Mouse (Mus musculus) c-Kit-positive CD71-positive TER-119-positive erythroid progenitor cells, embryonic 14.5 days (primary cell): ENCODE measurements around the gene Frat2.
A peak's percentile ranks its signal among the peaks of the same experiment; 100 is the strongest.
"Not testable (repeated sequence)": the region's sequence is repeated elsewhere in the genome, so short reads cannot be mapped to it uniquely, and the experiment has no call there.

Experiments used
- DNase-seq: peaks from one replicate; pipeline ENCODE4 v3.0.0-alpha.2; 2013; ENCODE audit warnings: low spot score

Gene Frat2

DNA sequence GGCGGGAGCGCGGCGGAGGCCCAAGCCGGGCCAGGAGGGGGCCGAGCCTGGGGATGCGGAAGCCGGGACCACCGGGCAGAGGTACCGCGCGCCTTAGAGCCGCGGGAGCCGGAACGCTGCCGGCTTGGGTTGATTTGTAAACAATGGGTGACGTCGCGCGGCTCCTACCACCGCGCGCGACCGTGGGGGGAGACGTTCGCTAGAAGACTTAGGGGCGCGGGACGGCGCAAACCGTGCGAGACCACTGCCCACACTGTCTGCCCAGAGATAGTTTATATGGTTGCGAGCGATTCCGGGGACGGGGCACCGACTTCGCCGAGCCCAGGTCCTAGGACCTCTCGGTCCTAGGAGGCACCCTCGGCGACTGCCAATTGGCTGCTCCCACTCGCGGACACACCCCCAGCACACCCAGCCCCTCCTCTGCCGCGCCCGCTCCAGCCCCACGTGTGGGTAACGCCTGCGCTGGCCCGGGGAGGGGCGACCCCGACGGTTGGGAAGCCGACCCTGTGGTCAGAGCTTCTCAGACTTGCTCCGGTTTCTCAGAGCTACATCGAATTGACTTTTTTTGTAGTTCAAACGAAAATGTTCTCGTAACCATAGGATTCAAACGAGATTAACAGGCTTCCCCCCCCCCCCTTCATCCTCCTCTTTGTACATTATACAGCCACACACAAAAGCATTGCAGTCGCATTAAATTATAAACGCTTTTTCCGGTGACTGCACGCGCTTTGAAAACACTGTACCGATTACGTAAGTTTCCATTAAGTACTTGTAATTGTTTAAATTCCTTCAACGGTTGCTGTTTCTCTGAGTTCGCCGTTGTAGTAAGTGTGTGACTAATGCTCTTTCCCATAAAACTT is at the start of gene Frat2:
Gene Frat2 (minus strand): TSS at position 141 of the 860 bp plus-strand sequence.
- DNase-seq = peak; percentile 84

DNA sequence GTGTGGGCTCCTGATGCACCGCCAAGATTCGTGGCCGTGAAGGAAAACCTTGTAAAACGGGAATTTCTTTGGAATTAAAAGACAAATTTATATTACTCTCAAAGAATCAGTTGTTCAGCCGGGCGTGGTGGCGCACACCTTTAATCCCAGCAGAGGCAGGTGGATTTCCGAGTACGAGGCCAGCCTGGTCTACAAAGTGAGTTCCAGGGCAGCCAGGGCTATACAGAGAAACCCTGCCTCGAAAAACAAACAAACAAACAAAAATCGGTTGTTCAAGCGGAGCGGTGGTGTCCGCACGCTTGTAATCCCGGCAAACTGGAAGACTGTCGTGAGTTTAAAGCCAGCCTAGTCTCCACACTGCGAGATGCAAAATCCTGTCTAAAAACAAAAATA is 48.4 kb upstream of the Frat2 start:
- DNase-seq = no peak

DNA sequence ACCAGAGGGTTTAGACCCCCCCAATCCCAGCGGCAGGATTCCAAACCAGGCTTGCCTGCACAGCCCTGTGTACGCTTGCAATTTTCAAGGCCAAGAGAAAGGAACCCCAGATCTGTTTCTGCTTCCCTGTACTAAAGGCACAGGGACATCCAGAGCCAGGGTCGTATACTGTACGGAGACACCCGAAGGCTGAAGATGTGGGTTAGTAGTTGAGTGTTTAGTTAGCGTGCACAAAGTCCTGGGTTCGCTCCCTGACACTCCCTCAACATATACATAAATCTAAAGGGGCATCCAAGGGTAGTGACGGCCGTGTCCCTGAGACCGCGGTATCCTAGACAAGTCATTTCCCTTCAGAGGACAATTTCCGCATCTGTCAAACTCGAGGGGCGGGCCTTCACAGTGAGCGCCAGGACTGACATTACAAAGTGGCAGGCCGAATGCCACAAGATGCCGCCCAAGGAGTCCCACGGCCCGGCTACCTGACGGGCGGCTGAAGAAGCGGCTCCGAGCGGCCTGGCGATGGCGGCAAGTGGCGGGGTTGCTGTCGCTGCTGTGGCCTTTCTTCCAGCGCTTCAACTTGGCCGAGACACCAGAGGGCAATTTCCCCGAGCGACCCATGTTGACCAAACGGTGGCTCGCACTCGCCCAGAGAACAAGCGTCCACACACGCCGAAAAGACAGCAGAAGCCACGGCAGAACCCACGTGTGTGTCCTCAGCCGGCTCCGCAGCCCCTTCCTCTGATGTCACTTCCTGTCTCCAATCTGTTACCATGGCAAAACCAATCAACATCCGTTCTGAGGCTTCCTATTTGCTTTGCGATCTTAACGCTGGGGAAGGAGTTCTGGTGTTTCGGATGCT is 47.8 kb upstream of the Frat2 start, which contains the start of gene Rrp12:
Gene Rrp12 (minus strand): TSS at position 714 of the 859 bp plus-strand sequence.
- peak; percentile 90 for DNase-seq

DNA sequence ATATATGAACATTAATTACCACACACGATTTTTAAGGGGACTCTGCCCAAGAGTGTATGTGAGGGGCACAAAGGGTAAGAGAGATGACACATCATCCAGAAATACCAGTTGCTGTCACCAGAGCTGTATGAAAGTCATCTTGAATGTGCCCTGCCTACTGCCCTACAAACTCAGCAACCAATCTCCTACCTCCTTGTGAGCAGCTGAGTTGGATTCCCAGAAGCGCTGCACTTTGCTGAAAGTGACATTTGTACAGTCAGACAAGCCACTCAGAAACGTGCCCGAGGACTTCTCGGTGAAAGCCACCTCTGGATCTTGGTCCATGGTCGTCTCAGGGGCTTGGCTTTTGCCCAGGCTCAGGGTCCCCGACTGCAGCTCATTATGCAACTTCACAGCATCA is 47.0 kb upstream of the Frat2 start:
- DNase-seq = peak; percentile 74

DNA sequence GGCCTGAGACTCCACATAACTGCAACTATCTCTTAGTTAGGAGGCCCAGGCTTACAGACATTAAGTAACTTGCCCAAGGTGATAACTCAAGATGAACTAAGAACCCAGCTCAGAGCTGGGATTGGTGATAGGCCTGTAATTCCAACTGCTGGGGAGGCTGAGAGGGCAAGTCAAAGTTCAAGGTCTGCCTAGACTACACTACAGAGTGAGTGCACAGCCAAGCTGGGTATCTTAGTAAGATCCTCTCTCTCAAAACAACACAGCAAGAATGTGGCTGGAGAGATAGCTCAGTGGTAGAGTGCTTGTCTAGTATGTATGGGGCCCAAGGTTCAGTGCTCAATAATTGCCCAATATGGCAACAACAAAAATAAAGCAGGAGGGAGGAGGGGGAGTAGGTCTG is 40.3 kb upstream of the Frat2 start:
- DNase-seq = peak; percentile 81

DNA sequence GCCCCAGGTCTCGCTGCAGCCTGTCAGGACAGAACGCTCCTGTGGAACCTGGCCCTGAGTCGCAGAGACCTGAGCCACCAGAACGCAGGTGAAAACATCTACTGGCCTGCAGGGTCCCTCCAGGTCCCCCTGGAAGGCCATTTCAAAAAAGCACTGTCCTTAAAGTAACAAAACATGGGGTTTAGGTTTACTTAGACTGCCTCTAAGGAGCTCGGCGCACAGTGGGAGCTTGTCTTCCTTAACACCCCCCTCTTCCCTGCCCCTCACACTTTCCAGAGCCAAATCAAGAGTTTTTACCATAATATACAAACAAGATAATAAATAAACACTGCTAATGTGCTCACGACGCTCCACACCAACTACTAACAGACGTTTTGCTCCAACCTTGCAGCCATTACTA is 36.0 kb upstream of the Frat2 start:
- DNase-seq = no peak

DNA sequence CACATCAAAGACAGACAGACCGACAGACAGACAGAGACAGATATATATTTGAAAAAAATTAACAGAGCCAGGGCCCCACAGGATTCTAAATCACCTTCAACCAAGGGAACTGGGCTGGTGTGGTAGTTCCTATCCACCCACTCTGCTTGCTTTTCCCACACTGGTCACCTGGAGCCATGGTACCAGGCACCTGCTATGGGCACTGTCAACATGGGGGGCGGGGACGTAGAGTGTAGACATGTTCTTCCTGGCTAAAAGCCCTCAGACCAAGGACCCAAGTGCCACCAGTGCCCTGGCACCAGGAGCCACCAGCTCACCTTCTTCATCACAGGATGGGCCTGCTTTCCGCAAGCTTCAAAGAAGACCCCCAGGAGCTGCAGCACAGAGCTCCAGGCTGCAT is 33.9 kb upstream of the Frat2 start:
- DNase-seq = no peak

DNA sequence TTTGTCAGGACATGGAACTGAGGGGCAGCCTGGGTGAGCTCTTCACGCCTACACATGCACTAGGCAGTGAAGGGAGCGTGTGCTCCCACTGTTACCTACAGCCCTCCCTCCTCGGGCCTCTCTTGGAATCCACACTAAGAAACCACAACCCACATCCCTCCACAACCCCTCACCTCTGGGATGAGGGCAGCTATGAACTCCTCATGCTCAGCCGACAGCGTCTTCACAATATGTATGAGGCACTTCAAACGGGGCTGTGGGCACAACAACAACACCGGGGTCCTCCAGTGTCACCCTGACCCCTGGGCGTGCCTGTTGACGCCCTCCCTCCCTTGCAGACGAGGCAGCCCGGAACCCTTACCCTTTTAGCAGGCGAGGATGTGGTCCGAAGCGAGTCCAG is 26.4 kb upstream of the Frat2 start:
- DNase-seq = no peak

DNA sequence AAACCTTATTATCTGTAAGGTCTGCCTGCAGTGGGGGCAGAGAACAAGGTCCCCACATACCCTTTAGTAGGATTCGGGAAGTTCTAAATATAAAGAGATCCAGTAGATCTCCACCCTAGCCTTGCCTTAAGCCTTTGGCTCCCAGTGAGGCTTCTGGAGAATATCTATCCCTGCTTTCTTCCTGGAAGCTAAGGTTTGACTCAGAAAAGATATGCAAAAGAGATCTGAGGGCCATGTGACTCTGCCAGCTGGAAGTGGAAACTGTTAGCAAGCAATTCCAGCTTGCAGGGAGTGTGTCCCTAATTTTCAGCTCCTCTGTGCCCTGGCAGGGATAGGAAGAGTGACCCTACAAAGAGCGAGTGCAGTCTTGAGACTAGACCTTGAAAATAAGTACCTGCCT is 24.4 kb upstream of the Frat2 start:
- no peak for DNase-seq

DNA sequence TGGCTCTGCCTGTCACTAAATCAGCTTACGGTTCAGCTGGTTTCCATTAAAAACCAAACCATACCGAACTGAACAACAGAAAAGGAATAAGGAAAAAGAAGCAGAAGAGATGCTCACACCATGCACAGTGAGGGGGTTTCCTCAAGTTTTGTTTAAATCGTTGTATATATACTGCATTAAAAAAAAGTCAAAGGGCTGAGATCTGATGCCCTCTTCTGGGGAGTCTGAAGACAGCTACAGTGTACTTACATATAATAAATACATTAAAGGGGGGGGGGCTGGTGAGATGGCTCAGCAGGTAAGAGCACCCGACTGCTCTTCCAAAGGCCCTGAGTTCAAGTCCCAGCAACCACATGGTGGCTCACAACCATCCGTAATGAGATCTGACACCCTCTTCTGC is 22.0 kb upstream of the Frat2 start:
- not testable (repeated sequence) for DNase-seq

DNA sequence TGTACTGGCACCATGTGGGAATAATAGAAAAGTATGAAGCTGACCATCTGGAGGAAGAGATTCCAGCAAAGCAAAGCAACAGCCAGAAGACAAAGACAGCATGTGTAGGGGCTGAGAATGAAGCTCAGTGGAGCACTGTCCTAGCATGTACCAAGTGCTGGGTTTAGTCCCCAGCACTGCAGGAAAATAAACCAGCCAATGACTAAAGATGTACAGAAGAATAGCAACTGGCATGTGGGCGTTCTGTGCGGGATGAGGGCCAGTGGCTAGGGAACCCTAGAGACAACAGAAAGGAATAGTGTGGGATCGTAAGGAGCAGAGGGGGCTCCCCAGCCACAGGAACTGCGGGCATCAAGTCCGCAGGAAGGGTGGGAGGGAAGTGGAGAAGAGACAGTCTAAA is 21.4 kb upstream of the Frat2 start:
- DNase-seq = no peak

DNA sequence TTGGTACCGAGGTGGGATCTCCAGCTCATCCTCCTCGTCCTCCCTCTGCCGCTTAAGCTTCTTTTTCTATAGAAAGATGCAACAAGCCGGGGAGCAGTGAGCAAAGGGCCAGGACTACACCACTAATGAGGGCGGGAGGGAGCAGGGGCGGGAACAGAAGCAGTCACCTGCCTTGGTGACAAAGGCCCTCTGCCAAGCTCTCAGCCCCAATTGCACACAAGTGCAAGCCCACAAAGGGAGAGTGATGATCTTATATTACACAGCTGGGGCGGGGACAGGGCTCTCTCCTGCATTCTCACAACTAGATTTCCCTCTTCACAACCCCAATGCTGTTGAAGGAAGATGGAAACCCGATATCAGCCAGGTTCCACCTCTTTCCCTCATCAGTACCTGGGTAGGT is 18.8 kb upstream of the Frat2 start:
- DNase-seq = no peak

DNA sequence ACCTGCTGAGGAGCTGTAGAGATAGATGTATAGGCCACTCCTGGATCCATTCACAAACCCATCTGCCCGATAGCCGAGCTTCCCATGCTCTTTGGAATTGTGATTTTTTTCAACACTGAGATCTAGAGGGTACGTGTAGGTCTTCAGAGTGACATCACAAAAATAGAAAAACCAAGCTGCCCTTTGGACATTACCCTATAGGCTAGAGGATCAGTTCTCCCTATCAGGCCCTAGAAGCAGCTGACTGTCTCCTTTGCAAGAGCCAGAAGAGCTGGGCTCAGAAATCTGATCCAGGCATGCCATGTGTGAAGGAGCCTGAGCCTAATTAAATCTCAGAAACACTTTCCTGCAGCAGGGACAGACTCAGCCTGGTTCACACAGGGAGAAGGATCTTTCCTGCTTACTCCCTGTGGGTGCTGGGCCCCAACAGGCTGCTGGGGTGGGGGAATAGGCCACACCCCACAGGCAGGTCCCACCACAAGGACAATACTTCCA is 9.9 kb upstream of the Frat2 start:
- DNase-seq = no peak

DNA sequence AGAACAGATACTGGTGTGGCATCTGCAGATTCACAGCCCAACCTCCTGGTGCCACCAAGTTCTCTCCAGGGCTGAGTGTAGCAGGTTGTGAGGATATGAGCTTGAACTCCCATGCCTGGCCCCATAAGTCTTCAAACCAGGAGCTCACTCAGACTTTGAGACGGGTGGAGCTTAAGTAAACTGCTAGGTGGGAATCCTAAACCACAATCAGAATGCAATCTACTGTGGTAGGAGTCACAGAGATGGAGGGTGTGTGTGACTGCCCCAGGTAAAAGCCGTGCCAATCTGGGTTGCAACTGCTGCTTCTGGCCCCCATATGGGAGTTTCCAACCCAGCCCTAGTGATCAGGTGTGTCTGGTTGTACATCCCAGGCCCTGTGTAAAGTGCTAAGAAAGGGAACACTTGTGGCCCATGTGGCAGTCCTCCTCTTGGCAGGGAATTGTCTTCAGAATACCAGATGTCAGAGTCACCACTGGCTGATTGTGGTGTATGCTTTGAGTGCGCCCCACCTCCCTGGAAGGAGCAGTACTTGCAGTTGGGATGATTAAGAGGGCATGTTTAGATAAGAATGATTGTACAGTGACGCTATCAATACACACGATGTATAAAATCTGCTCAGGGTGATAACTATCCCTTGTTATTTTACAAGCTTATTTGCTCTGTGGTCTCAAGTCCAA is 9.3 kb upstream of the Frat2 start:
- no peak for DNase-seq

DNA sequence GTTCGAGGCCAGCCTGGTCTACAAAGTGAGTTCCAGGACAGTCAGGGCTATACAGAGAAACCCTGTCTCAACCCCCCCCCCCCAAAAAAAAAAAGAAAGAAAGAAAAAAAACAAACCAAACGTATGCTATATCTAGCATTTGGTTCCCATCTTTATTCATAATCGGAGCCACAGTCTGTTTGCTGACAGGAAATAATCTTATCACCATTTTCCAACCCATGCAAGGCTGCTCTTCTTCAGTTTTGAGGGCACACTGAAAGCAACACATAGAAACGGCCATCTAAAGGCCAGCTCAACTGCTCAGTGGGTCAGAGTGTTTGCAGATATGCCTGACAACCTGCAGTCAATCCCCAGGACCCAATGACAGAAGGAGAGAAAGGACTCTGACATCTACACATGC is 4.5 kb upstream of the Frat2 start:
- DNase-seq = no peak

DNA sequence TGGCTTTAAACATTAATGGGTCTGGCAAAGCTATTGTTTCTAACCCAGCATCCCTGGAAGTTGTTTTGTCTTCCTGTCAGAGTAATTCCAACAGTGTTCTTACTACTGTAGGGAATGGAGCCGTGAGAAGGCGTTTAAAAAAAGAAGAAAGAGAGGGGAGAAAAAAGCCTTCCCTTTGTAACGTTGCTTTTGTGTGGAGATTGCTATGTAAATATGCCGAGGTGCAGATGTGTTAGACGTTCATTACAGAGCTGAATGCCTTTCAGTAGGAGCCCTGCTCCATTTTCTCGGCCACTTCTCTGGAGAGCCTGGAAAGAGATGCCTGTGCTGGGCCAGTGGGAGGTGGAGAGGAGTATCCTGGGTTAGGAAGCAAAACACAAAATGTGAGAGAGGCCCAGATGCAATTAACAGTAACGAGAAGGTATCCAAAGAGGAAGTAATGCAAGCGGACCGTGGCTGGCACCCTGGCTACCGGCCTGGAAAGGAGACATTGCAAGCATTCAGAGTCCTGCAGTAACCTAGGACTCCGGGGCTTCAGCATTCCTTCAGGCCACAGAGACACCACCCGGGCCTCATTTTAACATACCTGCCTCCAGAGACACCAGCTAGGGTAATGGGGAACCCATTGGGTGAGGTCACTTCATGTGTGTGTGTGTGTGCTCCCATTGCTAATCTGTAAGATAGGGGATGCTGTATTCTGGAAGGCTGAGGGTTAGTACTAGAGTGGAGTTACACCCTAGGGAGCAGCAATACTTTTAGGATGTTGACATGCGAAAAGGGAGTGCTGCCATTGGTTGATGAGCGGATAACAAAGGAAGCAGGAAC is 3.0 kb upstream of the Frat2 start:
- DNase-seq = no peak

DNA sequence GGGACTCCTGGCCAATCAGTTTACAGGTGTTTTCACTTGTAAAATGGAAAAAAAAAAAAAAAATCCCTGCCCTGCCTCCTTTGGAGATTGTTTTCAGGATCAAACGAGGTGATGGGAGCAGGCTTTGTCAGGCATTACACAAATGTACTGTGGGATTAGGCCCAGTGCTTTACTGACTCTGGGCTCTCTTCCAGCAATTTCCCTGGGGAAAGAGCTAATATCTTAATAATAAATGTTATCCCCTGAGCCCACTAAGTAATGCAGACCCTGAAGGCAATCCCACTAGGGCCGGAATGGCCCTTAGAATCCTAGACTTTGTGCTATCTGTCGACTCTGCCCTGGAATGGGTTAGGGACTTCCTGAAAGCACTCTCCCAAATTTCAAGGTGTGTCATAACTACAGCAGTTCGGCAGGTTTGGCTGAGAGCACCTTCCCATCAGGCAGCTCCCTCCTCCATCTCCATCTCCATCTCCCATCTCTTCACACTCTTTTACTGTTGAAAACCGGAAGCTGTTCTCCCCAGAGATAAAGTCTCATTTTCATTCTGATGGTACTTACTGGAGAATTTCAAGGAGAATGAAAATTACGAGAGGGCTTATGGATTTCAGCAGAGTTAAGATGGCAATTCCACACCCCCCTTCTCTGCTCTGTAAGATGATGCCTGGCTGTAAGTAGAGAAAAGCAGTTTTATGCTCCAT is 2.2 kb upstream of the Frat2 start:
- no peak for DNase-seq

DNA sequence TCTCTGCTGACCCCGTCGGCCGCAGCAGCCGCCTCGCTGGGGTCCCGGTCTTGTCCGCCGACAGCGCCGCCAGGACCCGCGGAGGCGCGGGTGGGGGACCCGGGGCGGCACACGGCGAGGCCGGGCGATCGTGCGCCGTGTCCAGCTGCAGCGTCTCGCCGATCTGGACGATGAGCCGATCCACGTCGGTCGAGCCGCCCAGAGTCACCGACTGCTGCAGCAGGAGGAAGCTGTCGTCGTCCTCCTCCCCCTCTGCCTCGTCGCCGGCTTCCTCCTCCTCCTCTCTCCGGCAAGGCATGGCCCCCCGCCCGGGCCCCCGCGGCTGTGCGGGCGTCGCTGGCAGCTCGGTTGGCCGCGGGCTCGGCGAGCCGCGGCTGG is 329 bp downstream of the Frat2 start:
- not testable (repeated sequence) for DNase-seq

DNA sequence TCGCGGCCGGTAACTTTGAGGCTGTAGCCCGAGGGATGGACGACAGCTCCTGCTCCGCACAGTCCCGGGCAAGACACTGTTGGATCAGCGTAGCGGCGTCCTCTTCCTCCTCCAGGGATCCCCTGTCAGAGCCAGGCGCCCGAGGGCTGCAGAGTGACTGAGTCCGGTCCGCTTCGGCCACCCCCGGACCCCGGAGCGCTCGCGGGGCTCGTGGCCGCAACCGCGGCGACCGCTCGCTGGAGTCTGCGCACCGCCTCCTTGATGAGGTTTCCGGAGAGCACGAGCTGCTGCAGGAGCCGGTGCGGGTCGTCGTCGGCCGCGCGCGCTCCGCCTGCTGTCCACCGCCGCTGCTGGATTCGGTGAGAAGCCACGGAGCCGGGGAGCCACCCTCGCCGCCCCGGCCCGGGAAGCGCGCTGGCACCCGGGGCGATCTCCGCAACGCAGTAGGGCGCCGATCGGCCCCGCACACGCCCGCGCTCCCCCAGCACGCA is 796 bp downstream of the Frat2 start:
- DNase-seq = no peak

DNA sequence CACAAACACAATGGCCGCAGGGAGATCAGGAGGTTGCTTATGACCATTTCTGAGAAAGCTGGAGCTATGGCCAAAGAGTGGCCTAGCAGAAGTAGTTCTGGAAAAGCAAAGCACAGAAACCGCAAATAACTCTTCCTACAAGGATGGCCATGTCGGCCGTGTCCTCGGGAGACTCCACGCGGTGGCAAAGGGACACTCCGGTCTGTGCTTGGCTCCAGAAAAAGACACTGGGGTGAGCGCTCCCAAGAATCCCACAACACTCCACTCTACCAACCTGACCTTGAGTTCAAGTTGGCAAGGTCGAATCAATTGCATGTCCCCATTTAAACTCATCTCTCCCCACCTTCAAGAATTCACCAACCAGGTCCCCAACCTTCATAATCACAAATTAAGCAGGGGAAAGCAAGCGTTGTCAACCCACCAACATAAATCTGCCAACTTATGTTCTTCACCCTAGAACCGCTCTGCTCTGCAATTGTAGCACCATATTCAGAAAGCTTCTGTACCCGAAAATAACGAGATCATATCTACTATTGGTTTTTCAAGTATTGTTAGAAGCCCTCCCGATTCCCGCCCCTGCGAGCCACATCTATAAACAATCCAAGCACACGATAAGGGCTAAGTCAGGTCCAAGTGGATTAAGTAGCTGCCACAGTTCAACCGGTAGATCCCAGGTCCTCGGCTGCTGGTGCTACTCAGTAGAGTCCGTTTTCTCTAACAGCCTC is 1.4 kb downstream of the Frat2 start:
- peak; percentile 32 for DNase-seq
